Mouse (Mus musculus) heart, adult 8-10 months (tissue): ENCODE data around the gene Gm12253. TPM values are rescaled to one million over a fixed set of nuclear protein-coding genes. Genes with fewer than 3 reads are reported as not detected.

Source experiments
- DNase-seq: peaks from one replicate; pipeline ENCODE4 v3.0.0; 2022; ENCODE audit warnings: low spot score
- total RNA-seq, 4 experiments: library from RNA; stranded (reverse); gene quantifications; 2 replicates each; pipeline ENCODE4 v1.2.4; 2022

The Gm12253 gene
- total RNA-seq: not detected

DNA sequence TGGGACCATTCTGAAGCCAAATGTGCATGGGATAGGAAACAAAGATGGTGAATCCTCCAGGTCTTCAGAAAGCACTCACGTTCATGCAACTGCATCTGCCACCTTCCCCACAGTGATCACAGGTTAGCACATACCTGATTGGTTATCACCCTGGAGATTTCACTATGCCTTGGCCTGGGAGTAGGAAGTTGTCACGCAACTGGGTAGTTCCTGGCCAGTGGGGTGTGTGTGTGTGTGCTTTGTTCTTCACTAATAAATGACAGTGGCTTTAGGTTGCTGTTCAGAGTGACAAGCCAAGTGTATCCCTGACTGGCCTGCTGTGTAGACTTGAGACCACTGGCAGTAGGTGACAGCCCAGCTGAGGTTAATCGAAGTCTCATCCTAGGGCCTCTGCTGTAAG, at the start of gene Gm12253:
Gene Gm12253 (plus strand): TSS at position 301 of the 400 bp plus-strand sequence.
- DNase-seq: no peak

DNA sequence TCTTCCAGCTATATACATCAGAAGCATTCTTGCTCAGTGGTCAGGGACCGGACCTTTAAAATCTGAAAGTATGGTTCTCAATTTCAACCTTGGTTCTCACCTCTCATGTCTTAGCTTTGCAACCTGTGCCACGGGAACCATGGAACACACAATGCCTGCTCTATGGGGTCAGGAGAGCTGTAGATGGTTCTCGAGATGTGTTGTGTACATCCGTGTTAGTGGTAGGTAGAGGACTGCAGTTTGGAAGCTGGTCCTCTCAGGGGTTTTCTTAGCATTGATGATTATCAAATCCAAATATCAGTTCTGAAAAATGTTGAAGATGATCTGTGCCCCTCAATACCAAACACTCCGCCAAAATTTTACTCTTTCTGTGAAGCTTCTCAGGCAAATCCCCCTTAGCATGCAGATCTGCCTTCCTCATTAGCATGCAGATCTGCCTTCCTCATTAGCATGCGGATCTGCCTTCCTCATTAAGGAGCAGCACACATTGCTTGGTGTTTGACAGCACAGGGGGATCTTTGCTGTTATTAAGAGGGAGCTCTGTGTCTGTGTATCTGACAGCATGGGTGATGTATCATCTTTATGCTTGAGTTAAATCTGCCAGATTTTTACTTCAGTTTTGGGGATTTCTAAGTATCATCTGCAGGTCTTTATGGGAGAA, 32.2 kb upstream of the Gm12253 start:
- no peak for DNase-seq

DNA sequence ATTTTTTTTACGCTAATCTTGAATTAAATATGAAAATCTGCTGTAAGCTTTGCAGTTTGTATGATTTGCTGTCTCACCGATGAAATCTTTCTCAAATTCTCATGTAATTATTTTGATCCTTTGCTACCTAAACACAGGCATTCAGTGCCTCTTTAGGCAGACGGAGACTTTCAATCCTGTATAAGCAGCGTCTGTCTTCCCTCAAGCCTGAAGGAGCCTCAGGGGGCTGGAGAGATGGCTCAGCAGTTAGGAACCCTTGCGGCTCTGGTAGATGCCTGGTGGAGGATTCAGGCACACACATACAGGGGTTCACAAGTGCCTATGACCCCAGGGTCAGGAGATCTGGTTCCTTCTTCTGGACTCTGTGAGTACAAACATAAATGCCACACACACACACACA, 31.7 kb upstream of the Gm12253 start:
- no peak for DNase-seq

DNA sequence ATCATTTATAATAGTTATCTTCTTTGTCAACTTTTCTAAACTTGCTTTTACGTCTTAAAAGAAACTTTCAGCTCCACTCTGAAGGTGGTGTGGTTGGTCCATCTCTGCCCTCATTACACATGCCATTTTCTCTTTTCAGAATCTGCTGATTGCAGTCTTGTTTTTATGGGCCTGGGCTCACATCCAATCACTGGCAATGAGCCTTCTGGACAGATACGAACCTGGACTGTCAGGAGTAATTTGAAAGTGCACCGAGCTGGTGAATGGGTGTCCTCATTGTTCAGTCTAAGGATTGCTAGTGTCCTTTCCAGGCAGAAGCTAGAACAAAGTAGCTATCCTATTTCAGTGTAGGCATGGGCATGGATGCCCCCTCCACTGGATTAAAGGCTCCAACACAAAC, 24.3 kb upstream of the Gm12253 start:
- DNase-seq: no peak

DNA sequence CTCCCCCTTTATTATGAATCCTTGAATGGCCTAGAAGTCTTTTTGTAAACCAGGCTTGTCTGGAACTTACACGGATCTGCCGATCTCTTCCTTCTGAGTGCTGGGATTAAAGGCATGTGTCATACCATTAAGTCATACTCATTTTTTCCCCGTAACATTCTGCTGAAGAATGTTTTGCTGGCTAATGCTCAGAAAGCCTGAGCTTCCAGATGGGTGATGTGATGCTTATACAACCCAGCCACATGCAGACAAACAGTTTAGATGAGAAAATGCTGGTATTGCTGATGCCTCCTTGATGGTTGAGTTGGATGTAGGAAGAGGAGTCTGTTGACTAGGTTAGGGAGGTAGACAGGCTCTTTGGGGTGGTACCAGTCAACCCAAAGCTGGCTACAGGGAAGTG, 14.0 kb upstream of the Gm12253 start:
- no peak for DNase-seq

DNA sequence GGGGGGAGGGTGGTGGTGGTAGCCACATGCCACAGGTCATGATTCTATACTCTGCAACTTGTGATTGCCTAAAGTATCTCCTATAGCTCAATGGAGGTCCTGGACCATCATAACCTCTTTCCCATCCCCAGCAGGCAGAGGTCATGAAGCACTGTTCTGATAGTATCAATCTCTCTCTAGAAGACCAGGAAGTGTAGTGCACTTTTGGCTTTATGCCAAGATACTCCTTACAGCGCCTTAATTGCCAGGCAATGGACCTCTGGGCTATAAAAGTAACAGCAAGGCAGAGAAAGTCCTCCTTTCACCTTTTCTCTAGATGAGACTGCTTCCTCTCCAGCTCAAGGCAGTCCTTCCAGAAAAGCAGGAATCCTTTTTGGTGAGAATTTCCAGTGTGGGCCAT, 11.5 kb upstream of the Gm12253 start, which contains the start of gene 1810065E05Rik:
Gene 1810065E05Rik (plus strand): TSS at position 297 of the 400 bp plus-strand sequence.
- no peak for DNase-seq

DNA sequence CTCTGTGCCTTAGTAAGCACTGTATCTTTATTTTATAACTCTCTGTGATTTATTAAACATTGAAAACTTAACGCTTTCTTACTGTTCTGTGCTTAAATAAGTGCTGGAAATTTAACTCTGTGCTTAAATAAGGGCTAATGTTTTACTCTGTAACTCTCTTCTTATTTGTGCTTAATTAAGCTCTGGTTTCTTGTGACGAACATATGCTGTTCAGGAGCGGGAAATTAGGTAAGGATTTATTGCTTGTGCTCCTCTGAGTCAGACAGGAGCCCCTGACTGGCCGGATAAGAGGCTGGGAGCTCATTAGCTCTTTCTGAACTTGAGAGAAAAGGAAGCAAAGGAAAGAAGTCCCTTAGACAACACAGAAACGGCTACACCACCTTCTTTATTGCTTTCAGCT, 5.5 kb downstream of the Gm12253 start:
- no peak for DNase-seq

DNA sequence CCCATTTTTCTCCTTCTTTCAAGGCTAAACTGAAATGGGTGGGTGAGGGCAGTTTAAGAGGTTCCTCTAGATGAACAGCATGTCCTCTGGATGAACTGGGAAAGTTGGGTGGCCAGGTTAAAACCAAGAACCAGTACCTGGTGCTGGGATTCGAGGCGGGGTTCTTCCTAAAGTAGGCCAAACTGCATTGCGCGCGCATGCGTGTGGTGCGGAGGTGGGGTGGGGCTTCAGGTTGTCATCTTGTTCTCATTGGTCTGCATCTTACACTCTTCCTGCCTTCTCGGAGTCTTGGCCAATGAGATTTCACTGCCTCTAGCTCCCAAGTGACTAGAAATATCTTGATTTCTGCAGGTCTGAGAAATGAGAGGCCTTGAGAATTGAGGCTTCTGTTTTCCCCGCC, 20.4 kb downstream of the Gm12253 start, which contains the start of gene Lypd9:
Gene Lypd9 (minus strand): TSS at position 165 of the 400 bp plus-strand sequence.
- DNase-seq: no peak

DNA sequence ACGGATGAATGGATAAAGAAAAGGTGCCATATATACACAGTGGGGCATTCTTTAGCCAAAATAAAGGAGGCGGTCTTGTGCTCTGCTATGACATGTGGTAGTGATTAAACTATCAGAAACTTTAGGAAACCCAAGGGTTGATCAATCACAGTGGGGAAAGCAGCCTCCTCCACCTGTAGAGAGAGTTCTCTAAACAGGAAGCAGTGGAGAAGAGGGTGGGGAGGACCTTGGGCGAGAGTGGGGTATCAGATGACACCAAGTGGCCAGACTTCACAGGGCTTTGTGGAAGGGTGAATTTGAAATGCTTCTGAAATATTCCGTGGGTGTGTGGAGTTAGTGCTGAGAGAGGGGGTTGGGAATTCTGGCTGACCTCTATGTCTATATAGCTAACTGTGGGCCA, 21.2 kb downstream of the Gm12253 start:
- no peak for DNase-seq

DNA sequence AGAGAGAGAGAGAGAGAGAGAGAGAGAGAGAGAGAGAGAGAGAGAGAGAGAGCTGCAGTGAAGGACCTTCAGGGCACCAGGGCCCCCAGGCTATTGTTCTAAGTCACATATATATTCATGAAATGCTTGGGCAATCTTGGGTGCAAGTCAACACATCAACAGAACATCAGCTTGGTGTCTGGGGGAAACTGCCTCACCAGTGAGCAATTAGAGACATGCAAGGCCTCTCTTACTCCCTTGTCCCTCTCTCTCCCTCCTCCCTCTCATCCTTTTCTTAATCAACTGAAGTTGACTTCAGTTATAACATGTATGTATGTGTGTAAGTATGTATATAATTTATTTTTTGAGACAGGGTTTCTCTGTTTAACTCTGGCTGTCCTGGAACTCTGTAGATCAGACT, 29.8 kb downstream of the Gm12253 start, which contains the start of gene Olfr30:
Gene Olfr30 (minus strand): TSS at position 101 of the 400 bp plus-strand sequence.
- DNase-seq: no peak

Other genes with a start within 250 kb of the Gm12253 start
- gene Igtp, start 233.0 kb upstream of the Gm12253 start, total RNA-seq: 10 to 100 TPM in 2 of 4 experiments, 1 to 10 TPM in 2; 8.5 to 10.9 (median 9.5) TPM
- gene Irgm2, start 232.9 kb upstream of the Gm12253 start, total RNA-seq: 10 to 100 TPM; 10.8 to 11.6 (median 11.5) TPM
- gene 4930438A08Rik, start 157.8 kb upstream of the Gm12253 start, total RNA-seq: not detected
- gene Zfp692, start 125.5 kb upstream of the Gm12253 start, total RNA-seq: 1 to 10 TPM; 3.0 to 5.0 (median 3.5) TPM
- 10 to 100 TPM; 41.4 to 45.8 (median 45.2) TPM for gene Zfp672, start 102.2 kb upstream of the Gm12253 start, total RNA-seq
- gene Sh3bp5l, start 101.8 kb upstream of the Gm12253 start, total RNA-seq: 10 to 100 TPM; 25.4 to 36.8 (median 30.4) TPM
- not detected for gene Lypd8, start 53.5 kb upstream of the Gm12253 start, total RNA-seq
- not detected for gene 1810065E05Rik, start 11.4 kb upstream of the Gm12253 start, total RNA-seq
- not detected for gene Lypd9, start 20.4 kb downstream of the Gm12253 start, total RNA-seq
- gene Olfr30, start 29.7 kb downstream of the Gm12253 start, total RNA-seq: not detected
- not detected for gene Olfr332, start 60.0 kb downstream of the Gm12253 start, total RNA-seq
- gene Olfr331, start 70.0 kb downstream of the Gm12253 start, total RNA-seq: not detected
- gene Olfr330, start 102.3 kb downstream of the Gm12253 start, total RNA-seq: not detected
- not detected for gene Olfr329-ps, start 113.9 kb downstream of the Gm12253 start, total RNA-seq
- gene Olfr328, start 123.1 kb downstream of the Gm12253 start, total RNA-seq: not detected
- not detected for gene Olfr224, start 138.0 kb downstream of the Gm12253 start, total RNA-seq
- gene Olfr325, start 145.2 kb downstream of the Gm12253 start, total RNA-seq: not detected
- gene Olfr324, start 162.6 kb downstream of the Gm12253 start, total RNA-seq: not detected
- 1 to 10 TPM; 3.2 to 9.2 (median 6.2) TPM for gene 2210407C18Rik, start 183.5 kb downstream of the Gm12253 start, total RNA-seq
- not detected for gene Olfr323, start 197.9 kb downstream of the Gm12253 start, total RNA-seq
- not detected for gene Trim58, start 207.9 kb downstream of the Gm12253 start, total RNA-seq
- gene Olfr322, start 226.2 kb downstream of the Gm12253 start, total RNA-seq: not detected
- not detected for gene Olfr320, start 248.5 kb downstream of the Gm12253 start, total RNA-seq